Mouse (Mus musculus) olfactory bulb, adult 2 months (tissue): ENCODE data around the gene Lgr5.

Experiments used
- CTCF ChIP-seq: fragments of 200-500 bp; IDR thresholded peaks from 2 replicates; pipeline ENCODE4 v1.5.1; 2012; ENCODE audit warnings: low read depth, mild to moderate bottlenecking, low read length, moderate library complexity; ENCODE audit not compliant: insufficient read depth
- POLR2A ChIP-seq: fragments of 200-500 bp; IDR thresholded peaks from 2 replicates; pipeline ENCODE4 v1.6.1; 2012; ENCODE audit warnings: mild to moderate bottlenecking, low read depth, low read length, moderate library complexity; ENCODE audit not compliant: insufficient read depth

- no peak for TF ChIP-seq POLR2A
- no peak for TF ChIP-seq CTCF
These were observed 111.1 kb downstream of the Lgr5 start for GRCm38 (mm10) chr10:115476506-115476905.
